Mouse (Mus musculus) fibroblast of lung, adult 2 months (primary cell): ENCODE measurements around the gene Adtrp.
A peak's percentile ranks its signal among the peaks of the same experiment; 100 is the strongest.

Source experiments
- DNase-seq: peaks from one replicate; pipeline ENCODE4 v3.0.0-alpha.2; 2011; ENCODE audit warnings: low read depth

Gene Adtrp

GRCm38 (mm10) chr13:41779603-41780180 lies 67.8 kb downstream of the Adtrp start:
- no peak for DNase-seq

- no peak for DNase-seq
Observed at GRCm38 (mm10) chr13:41773812-41774376, 73.6 kb downstream of the Adtrp start.

GRCm38 (mm10) chr13:41771061-41771460 lies 76.4 kb downstream of the Adtrp start:
- DNase-seq: no peak

GRCm38 (mm10) chr13:41767941-41768340 lies 79.5 kb downstream of the Adtrp start:
- DNase-seq: no peak

GRCm38 (mm10) chr13:41761986-41762385 lies 85.5 kb downstream of the Adtrp start:
- DNase-seq: no peak

- DNase-seq: no peak
Observed at GRCm38 (mm10) chr13:41760484-41760883, 87.0 kb downstream of the Adtrp start.

GRCm38 (mm10) chr13:41758550-41759465 lies 88.7 kb downstream of the Adtrp start:
- DNase-seq: no peak

- no peak for DNase-seq
Observed at GRCm38 (mm10) chr13:41753114-41753513, 94.4 kb downstream of the Adtrp start.

- no peak for DNase-seq
Observed at GRCm38 (mm10) chr13:41750481-41750880, 97.0 kb downstream of the Adtrp start.

- DNase-seq: peak; percentile 36
Observed at GRCm38 (mm10) chr13:41748866-41749265, 98.6 kb downstream of the Adtrp start.

- DNase-seq: no peak
Observed at GRCm38 (mm10) chr13:41747691-41748090, 99.8 kb downstream of the Adtrp start.

GRCm38 (mm10) chr13:41746971-41747615 lies 100.4 kb downstream of the Adtrp start:
- DNase-seq: no peak

GRCm38 (mm10) chr13:41740456-41741085 lies 106.9 kb downstream of the Adtrp start:
- DNase-seq: no peak

GRCm38 (mm10) chr13:41737628-41738309 lies 109.7 kb downstream of the Adtrp start:
- peak; percentile 51 for DNase-seq

GRCm38 (mm10) chr13:41729660-41730059 lies 117.8 kb downstream of the Adtrp start:
- DNase-seq: no peak

GRCm38 (mm10) chr13:41727803-41728202 lies 119.7 kb downstream of the Adtrp start:
- DNase-seq: no peak

GRCm38 (mm10) chr13:41719331-41719730 lies 128.2 kb downstream of the Adtrp start:
- DNase-seq: no peak

GRCm38 (mm10) chr13:41718051-41718450 lies 129.4 kb downstream of the Adtrp start:
- no peak for DNase-seq
